Mouse (Mus musculus): ENCODE measurements around the gene Acss1. TPM values are rescaled to one million over a fixed set of nuclear protein-coding genes. Genes with fewer than 3 reads are reported as not detected.

The Acss1 gene
- polyA plus RNA-seq, 1 experiment from 2014 or later = 67.2 TPM

GRCm38 (mm10) chr2:150660668-150661451 lies 7.4 kb downstream of the Acss1 start:
- Histone ChIP-seq H3K9ac (ENCODE audit: low read depth, low read length) (no peak overlapping the region), H3K4me2 (no peak overlapping the region), H3K27ac (ENCODE audit: low read depth, low read length) (no peak overlapping the region), H3K4me3 (ENCODE audit: low read depth, low read length) (no peak overlapping the region), H3K9me3 (ENCODE audit: control insufficient read depth, low read length) (no peaks in the 10 kb centered on the region), H3K36me3 (ENCODE audit: control insufficient read depth, insufficient read depth, low read length) (peaks cover 17% of the 10 kb centered on the region; the same call in 1 of the 2 replicates), H3K4me1 (replicated peaks; ENCODE audit: control insufficient read depth, insufficient read depth, low read length) (peaks cover 32% of the 10 kb centered on the region), H3K27me3 (replicated peaks; ENCODE audit: control insufficient read depth, insufficient read depth, low read length) (no peaks in the 10 kb centered on the region)
- DNase-seq (ENCODE audit: low spot score) = no peak
- ATAC-seq (replicated peaks; ENCODE audit: low FRiP score) = no peak
- 89% methylated on average over 5 of the region's 5 CpGs for WGBS

- WGBS = 54% methylated on average over 4 of the region's 4 CpGs
Observed at GRCm38 (mm10) chr2:150660049-150660448, 8.3 kb downstream of the Acss1 start.

GRCm38 (mm10) chr2:150656975-150657768 lies 11.1 kb downstream of the Acss1 start:
- Histone ChIP-seq H3K4me3 (ENCODE audit: low read depth, low read length) (no peak overlapping the region), H3K4me1 (replicated peaks; ENCODE audit: control insufficient read depth, insufficient read depth, low read length) (peaks cover 8% of the 10 kb centered on the region; the same call in 1 of the 2 replicates), H3K27ac (ENCODE audit: low read depth, low read length) (peak overlapping the region; percentile 55), H3K9me3 (ENCODE audit: control insufficient read depth, low read length) (no peaks in the 10 kb centered on the region), H3K36me3 (ENCODE audit: control insufficient read depth, insufficient read depth, low read length) (peaks cover 20% of the 10 kb centered on the region; the same call in 1 of the 2 replicates), H3K9ac (ENCODE audit: low read depth, low read length) (no peak overlapping the region), H3K27me3 (replicated peaks; ENCODE audit: control insufficient read depth, insufficient read depth, low read length) (no peaks in the 10 kb centered on the region), H3K4me2 (no peak overlapping the region)
- ATAC-seq (replicated peaks; ENCODE audit: low FRiP score) (peak; percentile 39; the same call in 1 of the 2 replicates), DNase-seq (ENCODE audit: low spot score) (no peak)
- WGBS = 76% methylated on average over 8 of the region's 8 CpGs

More at GRCm38 (mm10) chr2:150660049-150660448, 8.3 kb downstream of the Acss1 start:
- no peak for ATAC-seq (replicated peaks; ENCODE audit: low FRiP score)
- Histone ChIP-seq H3K4me3 (ENCODE audit: low read depth, low read length) (no peak overlapping the region), H3K4me2 (no peak overlapping the region), H3K36me3 (ENCODE audit: control insufficient read depth, insufficient read depth, low read length) (peaks cover 17% of the 10 kb centered on the region; the same call in 1 of the 2 replicates), H3K27me3 (replicated peaks; ENCODE audit: control insufficient read depth, insufficient read depth, low read length) (no peaks in the 10 kb centered on the region), H3K9me3 (ENCODE audit: control insufficient read depth, low read length) (no peaks in the 10 kb centered on the region), H3K9ac (ENCODE audit: low read depth, low read length) (no peak overlapping the region), H3K4me1 (replicated peaks; ENCODE audit: control insufficient read depth, insufficient read depth, low read length) (peaks cover 26% of the 10 kb centered on the region), H3K27ac (ENCODE audit: low read depth, low read length) (no peak overlapping the region)
- DNase-seq (ENCODE audit: low spot score) = no peak

GRCm38 (mm10) chr2:150656112-150656511 lies 12.2 kb downstream of the Acss1 start:
- H3K9ac ChIP-seq (ENCODE audit: low read depth, low read length) = no peak overlapping the region
- no peak overlapping the region for H3K4me3 ChIP-seq (ENCODE audit: low read depth, low read length)
- H3K27me3 ChIP-seq (replicated peaks; ENCODE audit: control insufficient read depth, insufficient read depth, low read length) = no peaks in the 10 kb centered on the region
- H3K27ac ChIP-seq (ENCODE audit: low read depth, low read length) = no peak overlapping the region
- H3K9me3 ChIP-seq (ENCODE audit: control insufficient read depth, low read length) = no peaks in the 10 kb centered on the region
- no peak for ATAC-seq (replicated peaks; ENCODE audit: low FRiP score)
- WGBS = 88% methylated on average over 3 of the region's 3 CpGs
- no peak overlapping the region for H3K4me2 ChIP-seq
- DNase-seq (ENCODE audit: low spot score) = no peak
- peaks cover 20% of the 10 kb centered on the region; the same call in 1 of the 2 replicates for H3K36me3 ChIP-seq (ENCODE audit: control insufficient read depth, insufficient read depth, low read length)
- H3K4me1 ChIP-seq (replicated peaks; ENCODE audit: control insufficient read depth, insufficient read depth, low read length) = peaks cover 10% of the 10 kb centered on the region

GRCm38 (mm10) chr2:150655290-150655689 lies 13.0 kb downstream of the Acss1 start:
- Histone ChIP-seq H3K4me2 (no peak overlapping the region), H3K4me3 (ENCODE audit: low read depth, low read length) (no peak overlapping the region), H3K4me1 (replicated peaks; ENCODE audit: control insufficient read depth, insufficient read depth, low read length) (peaks cover 15% of the 10 kb centered on the region), H3K9me3 (ENCODE audit: control insufficient read depth, low read length) (no peaks in the 10 kb centered on the region), H3K27ac (ENCODE audit: low read depth, low read length) (no peak overlapping the region), H3K27me3 (replicated peaks; ENCODE audit: control insufficient read depth, insufficient read depth, low read length) (no peaks in the 10 kb centered on the region), H3K36me3 (ENCODE audit: control insufficient read depth, insufficient read depth, low read length) (peaks cover 20% of the 10 kb centered on the region; the same call in 1 of the 2 replicates), H3K9ac (ENCODE audit: low read depth, low read length) (no peak overlapping the region)
- ATAC-seq (replicated peaks; ENCODE audit: low FRiP score) (no peak), DNase-seq (ENCODE audit: low spot score) (no peak)
- 85% methylated on average over 6 of the region's 6 CpGs for WGBS

GRCm38 (mm10) chr2:150654814-150655213 lies 13.5 kb downstream of the Acss1 start:
- peaks cover 20% of the 10 kb centered on the region; the same call in 1 of the 2 replicates for H3K36me3 ChIP-seq (ENCODE audit: control insufficient read depth, insufficient read depth, low read length)
- no peaks in the 10 kb centered on the region for H3K9me3 ChIP-seq (ENCODE audit: control insufficient read depth, low read length)
- H3K4me2 ChIP-seq = no peak overlapping the region
- H3K27ac ChIP-seq (ENCODE audit: low read depth, low read length) = no peak overlapping the region
- H3K4me1 ChIP-seq (replicated peaks; ENCODE audit: control insufficient read depth, insufficient read depth, low read length) = peaks cover 18% of the 10 kb centered on the region
- ATAC-seq (replicated peaks; ENCODE audit: low FRiP score) (no peak), DNase-seq (ENCODE audit: low spot score) (no peak)
- 93% methylated on average over 2 of the region's 2 CpGs for WGBS
- H3K4me3 ChIP-seq (ENCODE audit: low read depth, low read length) = no peak overlapping the region
- no peaks in the 10 kb centered on the region for H3K27me3 ChIP-seq (replicated peaks; ENCODE audit: control insufficient read depth, insufficient read depth, low read length)
- no peak overlapping the region for H3K9ac ChIP-seq (ENCODE audit: low read depth, low read length)

- Histone ChIP-seq H3K9ac (ENCODE audit: low read depth, low read length) (no peak overlapping the region), H3K4me1 (replicated peaks; ENCODE audit: control insufficient read depth, insufficient read depth, low read length) (peaks cover 16% of the 10 kb centered on the region), H3K4me2 (no peak overlapping the region; the same call in 1 of the 2 replicates), H3K36me3 (ENCODE audit: control insufficient read depth, insufficient read depth, low read length) (peaks cover 4% of the 10 kb centered on the region; the same call in 1 of the 2 replicates), H3K9me3 (ENCODE audit: control insufficient read depth, low read length) (no peaks in the 10 kb centered on the region), H3K4me3 (ENCODE audit: low read depth, low read length) (no peak overlapping the region), H3K27me3 (replicated peaks; ENCODE audit: control insufficient read depth, insufficient read depth, low read length) (no peaks in the 10 kb centered on the region), H3K27ac (ENCODE audit: low read depth, low read length) (no peak overlapping the region)
- no peak for DNase-seq (ENCODE audit: low spot score)
- ATAC-seq (replicated peaks; ENCODE audit: low FRiP score) = peak; percentile 28; the same call in 1 of the 2 replicates
- 62% methylated on average over 9 of the region's 9 CpGs for WGBS
Observed at GRCm38 (mm10) chr2:150651366-150651765, 16.9 kb downstream of the Acss1 start.

- Histone ChIP-seq H3K9ac (ENCODE audit: low read depth, low read length) (0 out of 2 replicates have a peak overlapping the region, but pooled peaks have one; percentile 5), H3K4me2 (no peak overlapping the region), H3K4me3 (ENCODE audit: low read depth, low read length) (no peak overlapping the region), H3K9me3 (ENCODE audit: control insufficient read depth, low read length) (no peaks in the 10 kb centered on the region), H3K27ac (ENCODE audit: low read depth, low read length) (no peak overlapping the region; the same call in 1 of the 2 replicates), H3K4me1 (replicated peaks; ENCODE audit: control insufficient read depth, insufficient read depth, low read length) (peaks cover 16% of the 10 kb centered on the region), H3K36me3 (ENCODE audit: control insufficient read depth, insufficient read depth, low read length) (peaks cover 3% of the 10 kb centered on the region; the same call in 1 of the 2 replicates), H3K27me3 (replicated peaks; ENCODE audit: control insufficient read depth, insufficient read depth, low read length) (no peaks in the 10 kb centered on the region)
- DNase-seq (ENCODE audit: low spot score) (no peak), ATAC-seq (replicated peaks; ENCODE audit: low FRiP score) (0 out of 2 replicates have a peak, but pooled peaks have one; percentile 1)
- 35% methylated on average over 7 of the region's 7 CpGs for WGBS
Observed at GRCm38 (mm10) chr2:150650511-150651074, 17.7 kb downstream of the Acss1 start.

All from liver, embryonic 11.5 days (tissue).